Mouse (Mus musculus): Measurements from ENCODE around the gene Gpc5.

Gene Gpc5

DNA sequence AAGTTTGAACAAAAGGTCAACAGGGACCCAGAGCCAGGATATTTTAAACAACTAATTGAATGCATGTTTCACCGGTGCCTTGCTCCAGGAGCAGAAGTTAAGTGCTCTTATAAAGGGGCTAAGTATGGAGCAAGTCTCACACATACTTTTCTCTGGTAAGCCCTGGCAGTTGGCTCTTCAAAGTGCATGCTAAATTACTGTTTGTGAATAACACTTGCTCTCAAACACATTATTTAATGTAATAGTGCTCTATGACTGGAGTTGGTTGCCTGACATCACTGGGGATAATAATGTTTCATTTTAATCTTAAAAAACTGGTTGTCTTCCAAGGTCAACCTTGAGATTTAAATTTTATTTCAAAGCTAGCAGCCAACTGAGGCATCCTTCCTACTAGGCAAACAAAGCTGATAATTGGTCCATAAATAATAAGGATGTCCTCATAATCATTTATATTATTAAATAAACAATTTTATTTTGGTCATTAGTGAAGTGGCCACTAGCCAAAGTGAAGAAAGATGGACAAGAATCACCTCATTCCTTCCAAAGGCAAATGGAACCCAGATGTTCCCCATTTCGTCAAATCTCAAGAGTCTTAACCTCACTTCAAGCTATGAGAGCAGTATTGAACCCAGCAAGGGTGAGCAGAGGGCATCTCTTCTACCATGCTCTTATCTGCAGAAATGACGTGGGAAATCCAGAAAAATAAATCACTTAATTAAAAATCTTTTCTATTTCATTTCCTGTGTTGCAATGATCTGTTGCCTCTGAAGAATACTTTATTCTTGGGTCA is 488.6 kb downstream of the Gpc5 start:
- DNase-seq, result no peak

DNA sequence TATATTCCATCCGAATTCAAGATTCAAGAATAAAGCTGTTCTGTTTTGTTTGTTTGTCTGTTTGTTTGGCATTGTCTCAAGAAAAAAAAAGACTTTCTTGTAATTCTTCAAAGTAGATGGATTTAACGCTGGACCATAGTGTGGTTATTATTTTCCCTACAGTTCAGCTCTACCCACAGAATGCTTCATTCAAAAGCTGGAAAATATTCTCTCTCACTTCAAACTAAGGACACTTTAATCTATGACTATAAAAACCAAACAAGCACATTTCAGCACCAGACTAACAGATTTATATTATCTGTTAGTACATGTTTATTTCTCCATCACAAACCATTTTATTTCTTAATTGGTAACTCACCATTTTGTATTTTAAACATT is 489.2 kb downstream of the Gpc5 start:
- no peak for DNase-seq

DNA sequence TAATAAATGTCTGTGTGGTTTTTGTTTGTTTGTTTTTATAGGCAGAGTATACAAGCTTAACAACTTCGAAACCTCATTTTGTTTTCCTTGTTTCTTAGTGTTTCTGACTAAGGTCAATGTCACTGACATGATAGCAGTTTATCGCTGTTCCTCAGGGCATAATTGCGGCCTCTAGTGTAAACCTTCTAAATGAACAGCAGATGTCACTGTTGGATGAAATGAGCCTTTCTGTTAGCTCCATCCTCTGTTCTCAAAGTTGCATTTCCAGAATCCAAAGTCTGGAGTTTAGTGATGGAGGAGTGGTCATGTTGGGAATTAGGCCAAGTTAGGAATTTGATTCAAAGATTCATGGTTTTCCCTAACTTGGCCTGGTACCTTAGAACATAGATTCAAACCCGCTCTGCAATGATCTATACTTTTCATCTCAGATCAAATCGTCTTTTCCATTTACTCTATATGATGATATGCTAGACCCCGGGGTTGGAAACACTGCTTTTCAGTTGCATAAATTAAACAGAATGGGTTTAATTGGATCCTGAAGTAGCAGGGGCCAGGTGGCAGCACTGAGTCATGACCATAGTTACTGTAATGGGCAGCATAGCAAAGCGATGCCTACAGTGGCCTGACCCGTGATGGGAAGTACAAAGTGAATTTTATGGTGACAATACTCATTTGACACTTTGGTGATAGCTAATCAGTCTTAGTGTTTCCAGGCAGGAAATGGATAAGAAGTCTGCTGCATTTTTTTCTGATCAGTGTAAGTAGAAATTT is 508.4 kb downstream of the Gpc5 start:
- DNase-seq, result peak; percentile 13

DNA sequence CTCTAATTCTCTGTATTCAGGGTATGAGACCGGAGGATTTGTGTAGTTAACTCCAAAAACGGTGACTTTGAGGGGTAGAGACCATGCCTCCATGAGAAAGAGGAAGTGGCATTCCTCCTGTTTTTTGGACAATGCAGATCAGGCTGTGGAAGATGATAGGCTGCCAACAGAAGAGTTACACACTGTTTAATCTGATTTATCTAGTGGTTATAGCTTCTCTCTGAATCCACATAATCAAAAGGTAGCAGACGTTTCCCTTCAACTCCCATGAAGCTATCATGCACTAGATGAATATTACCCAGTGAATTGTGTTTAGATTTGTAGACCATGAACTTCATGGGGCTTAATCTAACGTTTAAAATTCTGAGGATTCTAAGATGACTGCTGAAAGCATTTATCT is 522.1 kb downstream of the Gpc5 start:
- no peak for DNase-seq

DNA sequence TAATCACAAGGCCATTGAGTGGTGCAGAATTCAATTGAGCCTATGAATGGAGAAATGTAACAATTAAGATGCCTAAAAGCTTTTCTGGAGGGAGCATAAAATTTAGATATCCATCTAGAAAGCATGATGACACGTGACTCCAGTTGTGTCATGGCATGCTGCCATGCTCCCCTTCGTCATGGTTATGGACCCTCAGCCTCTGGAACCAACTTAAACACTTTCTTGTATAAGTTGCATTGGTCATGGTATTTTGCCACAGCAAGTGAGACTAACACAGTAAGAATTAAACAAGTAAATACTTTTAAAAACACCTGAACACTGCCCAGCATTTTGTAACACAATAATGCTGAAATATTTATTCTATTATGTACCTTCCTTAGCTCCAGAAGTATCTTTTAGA is 524.3 kb downstream of the Gpc5 start:
- DNase-seq, result no peak

DNA sequence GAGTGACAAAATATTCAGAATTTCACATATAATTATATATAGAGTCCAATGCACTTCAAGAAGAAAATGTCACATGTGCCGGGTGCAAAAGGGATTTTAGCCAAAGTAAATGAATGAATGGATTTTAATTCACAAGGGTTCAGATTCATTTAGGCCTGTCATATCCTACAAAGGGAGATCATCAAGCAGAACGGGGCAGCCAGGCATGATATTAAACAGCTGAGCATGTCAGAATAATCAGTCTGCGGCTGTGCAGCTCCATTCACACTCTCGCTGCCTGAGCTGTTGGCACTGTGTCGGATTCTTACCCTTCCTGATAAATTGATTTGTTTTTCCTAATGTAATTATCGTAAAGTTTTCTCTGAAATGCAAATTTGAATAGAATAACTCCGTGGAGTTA is 524.8 kb downstream of the Gpc5 start:
- no peak for DNase-seq

DNA sequence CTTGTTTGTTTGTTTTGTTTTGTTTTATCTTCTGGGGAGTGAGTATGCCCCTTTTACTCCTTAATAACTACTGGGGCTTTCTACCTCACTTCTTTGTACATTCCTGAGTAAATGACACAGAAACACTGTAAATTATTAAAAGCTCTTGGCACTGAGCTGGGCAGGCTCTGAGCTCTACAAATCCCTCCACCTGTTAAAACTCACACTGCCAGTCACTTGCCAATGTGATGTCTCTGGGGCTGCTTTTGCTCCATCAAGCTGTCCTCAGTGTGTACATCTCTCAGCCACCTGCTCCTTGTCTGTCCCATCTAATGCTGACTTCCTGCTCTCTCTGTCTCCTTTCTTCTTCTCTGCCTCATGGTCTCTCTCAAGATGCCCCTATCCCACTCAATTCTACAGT is 528.5 kb downstream of the Gpc5 start:
- DNase-seq, result peak; percentile 49

DNA sequence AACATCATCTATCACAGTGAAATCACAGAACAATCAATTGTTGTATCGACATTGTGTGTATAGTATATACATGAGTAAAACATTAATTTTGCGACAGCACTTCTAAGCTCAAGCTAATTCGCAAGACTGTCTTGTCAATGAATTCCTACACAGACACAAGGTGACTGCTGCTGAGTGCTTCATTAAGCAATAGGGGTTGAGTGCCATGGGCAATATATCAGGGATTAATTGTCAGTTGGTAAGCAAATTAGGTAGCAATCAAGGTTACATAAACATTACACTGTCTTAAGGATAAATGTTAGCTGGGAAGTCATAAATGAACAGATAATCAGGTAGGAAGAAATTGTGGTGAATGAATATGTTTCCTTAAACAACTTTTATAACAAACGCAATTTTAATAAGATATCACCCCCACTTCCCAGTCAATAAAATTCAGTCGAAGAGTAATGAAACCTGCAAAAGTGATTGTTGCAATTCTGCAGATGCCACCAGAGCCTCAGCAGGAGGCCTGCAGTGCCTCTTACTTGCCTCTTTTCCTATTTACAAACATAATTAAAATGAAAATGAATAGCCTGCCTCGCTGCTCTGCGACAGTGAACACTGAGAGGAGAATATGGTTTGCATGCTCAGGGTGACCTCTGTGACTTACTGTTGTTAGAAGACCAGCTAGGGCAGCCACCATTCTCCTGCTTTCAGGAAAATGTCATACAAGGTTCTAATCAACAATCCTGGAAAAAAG is 539.3 kb downstream of the Gpc5 start:
- no peak for DNase-seq

DNA sequence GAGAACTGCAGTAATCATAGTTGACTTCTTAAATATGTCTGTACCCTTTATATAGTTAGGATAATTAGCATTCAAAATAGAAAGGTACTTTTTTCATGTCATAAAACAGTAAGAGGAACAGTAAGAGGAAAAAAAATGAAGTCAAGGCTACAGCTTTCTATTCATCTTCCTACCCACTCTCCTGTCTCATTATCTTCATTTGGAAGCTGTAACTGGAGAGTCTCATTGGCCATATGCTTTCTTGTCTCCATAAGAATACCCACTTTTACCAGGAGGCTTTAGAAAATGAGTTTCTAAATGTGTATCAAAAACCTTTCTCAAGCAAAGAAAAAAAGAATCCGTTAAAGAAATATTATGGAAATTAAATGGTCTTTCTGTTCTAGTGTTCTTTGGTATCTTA is 541.3 kb downstream of the Gpc5 start:
- DNase-seq, result no peak

DNA sequence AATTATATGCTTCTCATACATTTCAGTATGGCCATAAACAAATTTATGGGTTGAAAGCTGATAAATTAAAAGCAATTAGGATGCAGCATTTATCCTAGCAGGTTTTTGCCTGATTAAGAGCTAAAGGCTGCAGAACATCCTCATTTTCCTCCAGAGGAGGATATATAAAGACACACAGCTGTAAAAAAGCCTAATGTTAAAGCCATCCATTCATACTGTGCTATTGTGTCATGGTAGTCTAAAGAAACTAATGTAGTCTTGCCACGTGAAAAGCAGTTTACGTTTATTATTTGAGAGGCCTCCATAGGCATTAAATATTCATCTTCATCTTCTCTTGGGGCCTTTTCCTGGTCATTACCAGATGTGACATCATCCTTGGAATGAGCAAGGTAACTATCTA is 587.9 kb downstream of the Gpc5 start:
- no peak for DNase-seq

DNA sequence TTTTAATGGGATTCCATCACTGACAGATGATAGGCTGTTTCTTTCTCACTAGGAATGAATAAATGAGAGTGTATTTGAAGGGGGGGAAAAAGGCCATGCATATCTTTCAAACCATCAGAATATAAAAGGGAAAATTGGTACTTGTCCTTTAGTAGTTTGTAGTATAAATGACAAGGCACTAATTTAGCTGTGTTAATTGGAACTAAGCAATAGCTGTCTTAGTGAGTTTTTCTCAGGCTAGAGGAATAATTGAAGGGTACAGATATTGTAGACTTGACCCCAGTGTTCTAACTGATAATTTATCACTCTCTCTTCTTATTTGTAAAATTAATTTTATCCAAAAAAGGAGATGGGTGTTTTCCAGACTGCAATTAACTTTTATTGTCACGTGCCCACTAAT is 654.0 kb downstream of the Gpc5 start:
- DNase-seq, result no peak

DNA sequence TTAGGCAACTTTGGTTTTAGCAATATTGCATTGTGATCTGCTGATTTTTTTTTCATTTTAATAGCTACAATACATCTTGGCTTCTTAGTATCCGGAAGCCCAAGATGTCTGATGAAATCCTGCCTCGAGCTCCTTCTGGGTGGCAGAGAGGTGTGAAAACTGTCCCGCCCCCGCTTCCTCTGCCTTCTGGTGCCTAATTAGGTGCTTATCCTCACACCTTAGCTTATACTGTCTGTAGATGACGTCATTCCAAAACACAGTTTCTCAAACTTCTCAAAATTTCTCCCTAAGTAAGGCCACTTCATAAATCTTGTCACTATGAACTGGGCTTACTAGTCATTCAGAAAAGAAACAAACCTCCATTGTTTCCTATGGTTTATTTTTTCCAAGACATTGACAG is 668.2 kb downstream of the Gpc5 start:
- no peak for DNase-seq

DNA sequence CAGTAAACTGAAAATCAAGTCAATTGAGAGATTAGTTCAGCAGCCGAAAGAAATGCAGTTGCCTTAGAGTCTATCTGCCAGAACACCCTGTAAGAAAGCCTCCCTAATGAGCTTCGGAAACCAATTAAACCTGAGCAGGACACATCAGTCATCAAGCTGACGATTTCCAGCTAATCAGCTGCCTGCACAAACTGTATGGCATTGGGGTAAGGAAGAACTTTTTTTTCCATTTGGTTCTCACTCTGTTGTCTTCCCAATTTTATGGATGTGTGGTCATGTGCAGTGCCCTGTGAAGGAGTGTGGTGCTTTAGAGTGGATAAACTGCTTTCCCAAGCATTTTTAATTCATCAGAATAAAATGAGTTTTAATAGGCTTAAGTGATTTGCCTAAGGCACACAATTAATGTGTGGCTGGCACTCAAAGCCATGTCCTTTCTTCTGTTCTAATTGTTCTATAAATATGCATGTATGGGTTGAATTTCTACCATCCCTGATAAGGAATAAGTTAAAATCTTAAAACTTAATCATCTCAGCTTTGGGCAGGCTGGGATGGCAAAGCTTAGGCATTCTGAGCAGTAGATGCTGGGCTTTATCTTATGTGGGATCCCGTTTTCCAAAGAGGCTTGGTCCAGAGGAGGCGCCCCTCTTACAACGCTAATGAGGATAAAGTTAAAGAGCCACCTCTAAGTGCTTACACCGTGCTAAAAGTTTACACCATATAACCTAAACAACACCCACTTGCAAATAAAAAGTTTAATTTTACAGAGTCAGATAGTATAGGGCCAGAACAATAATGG is 687.6 kb downstream of the Gpc5 start:
- no peak for DNase-seq

DNA sequence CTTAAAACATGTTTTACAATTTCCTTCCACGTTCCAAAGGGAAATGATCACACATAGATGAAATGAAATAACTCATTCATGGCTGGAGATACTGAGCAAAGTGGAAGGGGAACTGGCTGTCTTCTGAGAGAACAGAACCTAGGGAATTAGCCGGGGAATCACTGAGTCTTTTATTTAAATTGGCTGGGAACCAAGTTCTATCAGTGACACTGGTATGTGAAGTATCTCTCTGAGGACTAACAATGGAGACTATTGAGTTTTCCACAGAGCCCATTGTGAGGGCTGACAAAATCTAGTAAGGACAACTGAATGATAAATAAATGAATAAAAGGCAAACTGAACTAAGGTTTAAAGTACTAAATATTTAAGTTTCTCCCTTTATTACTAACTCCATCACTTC is 712.7 kb downstream of the Gpc5 start:
- DNase-seq, result no peak

DNA sequence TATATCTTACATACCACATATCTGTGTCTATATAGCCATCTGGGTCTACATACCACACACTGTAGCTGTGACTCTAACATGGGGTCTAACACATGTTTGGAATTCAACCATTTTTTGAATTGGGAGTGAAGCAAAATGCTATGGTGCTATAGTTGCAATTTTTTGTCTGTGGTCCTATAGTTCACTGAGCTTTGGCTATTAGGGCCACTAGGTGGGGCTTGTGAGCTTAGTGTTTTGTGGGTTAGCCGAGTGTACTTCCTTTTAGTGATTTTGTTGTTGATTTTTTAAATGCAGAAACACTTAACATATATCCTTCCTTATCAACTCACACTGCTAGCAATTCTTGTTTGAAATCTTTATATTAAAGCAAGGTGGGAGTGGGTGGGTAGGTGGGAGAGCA is 727.0 kb downstream of the Gpc5 start:
- peak; percentile 5 for DNase-seq

DNA sequence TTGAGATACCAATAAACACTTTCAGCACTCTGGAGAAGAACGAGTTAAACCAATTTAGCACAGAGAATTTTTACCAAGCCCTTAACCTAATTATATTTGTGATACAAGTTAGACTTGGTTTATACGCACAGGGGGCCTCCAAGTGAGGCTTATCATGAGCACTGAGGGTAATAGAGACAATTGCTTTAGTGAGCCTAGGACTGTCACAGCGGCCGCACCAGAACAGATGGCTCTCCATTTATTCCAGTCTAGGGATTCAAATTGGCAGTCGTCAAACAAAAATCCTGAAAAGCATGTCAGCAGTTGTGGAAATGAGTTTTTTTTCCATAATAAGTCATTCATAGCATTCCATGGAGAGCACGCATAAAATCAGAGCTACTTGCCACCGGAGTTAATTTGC is 729.6 kb downstream of the Gpc5 start:
- DNase-seq, result no peak

DNA sequence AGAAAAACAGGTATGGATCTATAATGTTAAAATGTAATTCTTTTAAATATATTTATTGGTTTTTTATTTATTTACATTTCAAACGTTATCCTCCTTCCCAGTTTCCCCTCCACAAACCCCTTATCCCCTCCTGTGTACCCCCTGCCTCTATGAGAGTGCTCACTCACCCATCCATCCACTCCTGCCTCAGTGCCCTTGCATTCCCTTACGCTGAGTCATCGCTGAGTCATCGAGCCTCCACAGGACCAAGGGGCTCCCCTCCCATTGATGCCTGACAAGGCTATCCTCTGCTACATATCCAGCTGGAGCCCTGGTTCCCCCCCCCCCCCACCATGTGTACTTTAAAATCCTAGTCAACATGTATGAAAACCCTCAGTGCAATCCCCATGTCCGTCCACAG is 738.5 kb downstream of the Gpc5 start:
- no peak for DNase-seq

DNA sequence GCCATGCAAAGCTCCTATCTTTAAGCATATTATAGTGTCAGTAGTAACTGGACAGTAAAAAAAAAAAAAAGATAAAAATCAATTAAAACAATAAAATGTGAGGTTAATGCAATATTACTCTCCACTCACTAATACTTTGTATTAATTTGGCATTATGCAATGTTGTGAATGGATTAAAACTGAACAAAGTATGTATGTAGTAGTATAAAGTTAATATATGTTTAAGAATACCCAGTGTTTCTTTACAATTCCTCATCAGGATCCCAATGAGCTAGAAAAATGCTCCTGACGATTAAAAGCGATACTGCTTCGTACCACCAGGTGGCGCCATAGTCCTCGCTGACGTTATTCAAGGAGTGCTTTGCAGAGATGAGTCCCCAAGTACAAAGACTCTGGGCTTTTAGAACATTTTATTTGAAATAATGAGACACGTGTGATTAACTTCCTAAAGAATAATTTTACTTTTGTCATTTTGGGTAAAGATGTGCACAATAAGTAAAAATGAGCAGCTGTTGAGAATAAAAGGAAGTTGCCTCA is 739.3 kb downstream of the Gpc5 start:
- peak; percentile 73 for DNase-seq

DNA sequence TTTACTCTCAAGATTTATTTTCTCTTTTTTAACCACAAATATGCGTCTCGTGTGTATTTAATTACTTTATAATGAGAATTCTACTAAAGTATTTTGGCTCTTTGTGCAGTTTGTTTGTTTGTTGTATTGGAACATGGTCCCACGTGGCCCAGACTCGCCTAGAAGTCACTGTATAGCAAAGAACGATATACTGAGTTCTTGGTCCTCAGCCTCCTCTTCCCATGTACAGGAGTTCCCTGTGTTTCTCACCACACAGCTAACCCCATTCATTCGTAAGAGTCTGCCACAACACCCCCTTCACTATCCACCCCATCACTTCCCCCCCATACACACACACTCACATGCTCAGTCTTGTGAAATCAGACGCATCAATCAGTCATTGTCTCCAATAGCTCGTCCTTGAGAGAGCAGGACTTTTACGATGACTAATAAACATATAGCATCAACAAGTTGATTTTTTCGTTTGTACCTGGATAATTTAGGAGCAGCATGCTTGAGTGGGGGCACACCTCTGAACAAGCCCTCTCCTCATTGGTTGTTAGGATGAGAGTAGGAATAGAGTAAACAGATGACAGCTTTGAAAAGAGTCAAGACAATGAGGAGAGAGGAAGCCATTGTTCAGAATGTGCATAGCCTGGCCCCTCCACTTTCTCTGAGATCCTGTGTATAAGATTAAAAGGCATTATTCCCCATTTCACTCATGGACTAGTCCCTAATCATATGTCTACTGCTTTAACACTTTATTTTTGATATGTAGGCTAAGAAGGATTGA is 740.0 kb downstream of the Gpc5 start:
- DNase-seq, result no peak

DNA sequence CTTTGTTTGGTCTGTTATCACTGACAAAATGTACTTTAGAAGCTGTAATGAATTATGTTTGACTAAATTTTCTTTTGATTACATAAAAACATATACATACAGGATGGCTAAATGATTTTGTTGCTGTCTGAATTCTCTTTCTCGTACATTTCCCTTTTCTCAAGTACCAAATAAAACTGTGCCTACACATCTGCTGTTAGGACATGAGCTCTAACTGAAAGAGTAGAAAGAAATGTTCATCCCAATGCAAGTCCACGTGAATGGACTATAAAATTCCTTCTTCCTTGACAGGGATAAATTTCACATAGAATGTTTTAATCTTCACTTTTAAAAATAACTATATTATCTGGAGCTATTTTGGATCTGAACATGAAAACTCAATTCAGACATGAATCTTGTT is 751.8 kb downstream of the Gpc5 start:
- no peak for DNase-seq

DNA sequence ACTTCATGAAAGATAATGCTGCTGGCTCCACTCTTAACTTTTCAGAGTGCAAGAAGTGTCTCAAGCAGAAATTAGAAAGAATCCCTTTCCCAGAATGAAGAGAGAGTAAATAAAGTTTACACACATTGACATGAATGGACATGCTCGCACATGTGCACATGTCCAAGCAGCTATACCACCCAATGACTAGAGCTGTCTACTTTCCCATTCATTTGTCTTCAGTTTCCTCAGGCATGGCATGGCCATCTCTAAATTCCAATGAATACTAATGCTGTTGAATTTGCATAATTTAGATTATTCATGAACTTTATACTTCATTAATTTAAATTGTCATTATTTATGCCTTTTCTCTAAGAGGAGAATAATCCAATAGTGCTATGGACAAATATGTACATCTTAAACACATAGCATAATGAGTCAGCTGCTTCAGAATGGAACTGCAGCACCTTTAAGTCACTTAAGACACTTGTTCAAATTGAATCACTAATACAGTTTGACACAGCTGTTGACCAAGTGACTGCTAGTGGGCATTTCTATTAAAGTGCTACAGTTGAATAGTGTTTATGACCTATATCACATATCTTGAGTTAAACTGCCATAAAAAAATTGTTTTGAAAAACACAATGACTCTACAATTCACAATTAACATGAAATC is 752.9 kb downstream of the Gpc5 start:
- DNase-seq, result no peak
